Mouse (Mus musculus) left cerebral cortex, adult 2 months (tissue): Measurements from ENCODE around the gene Raf1. TPM values are rescaled to one million over a fixed set of nuclear protein-coding genes. Genes with fewer than 3 reads are reported as not detected.
A peak's percentile ranks its signal among the peaks of the same experiment; 100 is the strongest.

Source experiments
- DNase-seq, 2 experiments: peaks; one replicate each; pipeline ENCODE4 v3.0.0; 2021 to 2022; ENCODE audit warnings: low spot score in 2 of 2, mixed read lengths in 1 of 2; ENCODE audit errors: extremely low spot score in 1 of 2
- H3K27ac ChIP-seq: fragments of 200-600 bp; 2 replicates; pipeline ENCODE4 v1.8.1; 2022
- H3K4me3 ChIP-seq: fragments of 200-600 bp; 2 replicates; pipeline ENCODE4 v1.8.1; 2022
- CTCF ChIP-seq: fragments of 200-600 bp; IDR thresholded peaks from 2 replicates; pipeline ENCODE4 v1.8.1; 2022; ENCODE audit warnings: antibody characterized with exemption, mild to moderate bottlenecking, moderate library complexity
- intact Hi-C: fragments of 180-260 bp; cut with DNase I; formaldehyde crosslinking; loops from one replicate; pipeline ENCODE4 v1.15.1; 2025
- total RNA-seq, 2 experiments: library from RNA; stranded (reverse); gene quantifications; 2 replicates each; pipeline ENCODE4 v1.2.3; 2021

The Raf1 gene
- total RNA-seq, 2 experiments from 2014 or later, result 85.4 to 89.8 TPM

- peak; percentile 57 to 67 for DNase-seq
- TF ChIP-seq CTCF, result no peak
- H3K27ac ChIP-seq, result peak overlapping the region; percentile 99
- intact Hi-C loops, result loop anchor here (1.0 to 5.0 kb wide), 2 partner anchors 74 to 127 kb away; partner anchors contain the start of gene Mkrn2
- peak overlapping the region; percentile 93 for H3K4me3 ChIP-seq
Measured at GRCm38 (mm10) chr6:115675508-115676336, 713 bp downstream of the Raf1 start.

GRCm38 (mm10) chr6:115675166-115675507 is 1.3 kb downstream of the Raf1 start:
- DNase-seq, result no peak
- Histone ChIP-seq H3K4me3 (peak overlapping the region; percentile 93), H3K27ac (peak overlapping the region; percentile 99)
- intact Hi-C loops, result loop anchor here (5.0 kb wide), 1 partner anchor 127 kb away; no protein-coding TSS in a partner anchor
- no peak for TF ChIP-seq CTCF

GRCm38 (mm10) chr6:115674316-115674715 is 2.1 kb downstream of the Raf1 start:
- TF ChIP-seq CTCF, result no peak
- H3K4me3 ChIP-seq, result peak overlapping the region; percentile 93
- intact Hi-C loops, result no loop called here
- no peak for DNase-seq
- H3K27ac ChIP-seq, result no peak overlapping the region

- Histone ChIP-seq H3K4me3 (no peak overlapping the region), H3K27ac (no peak overlapping the region)
- TF ChIP-seq CTCF, result no peak
- no peak for DNase-seq
- intact Hi-C loops, result loop anchor here (2.0 kb wide), 1 partner anchor 60 kb away; no protein-coding TSS in a partner anchor
Measured at GRCm38 (mm10) chr6:115672700-115673099, 3.7 kb downstream of the Raf1 start.

- no peak overlapping the region for H3K27ac ChIP-seq
- no peak for DNase-seq
- no peak for TF ChIP-seq CTCF
- intact Hi-C loops, result no loop called here
- no peak overlapping the region for H3K4me3 ChIP-seq
Measured at GRCm38 (mm10) chr6:115666641-115667040, 9.8 kb downstream of the Raf1 start.

GRCm38 (mm10) chr6:115664268-115664667 is 12.2 kb downstream of the Raf1 start:
- no peak for DNase-seq
- intact Hi-C loops, result no loop called here
- TF ChIP-seq CTCF, result no peak

GRCm38 (mm10) chr6:115658802-115659201 is 17.6 kb downstream of the Raf1 start:
- intact Hi-C loops, result no loop called here
- no peak overlapping the region for H3K4me3 ChIP-seq
- TF ChIP-seq CTCF, result no peak
- DNase-seq, result no peak
- no peak overlapping the region for H3K27ac ChIP-seq

More at GRCm38 (mm10) chr6:115664268-115664667, 12.2 kb downstream of the Raf1 start:
- H3K27ac ChIP-seq, result no peak overlapping the region
- no peak overlapping the region for H3K4me3 ChIP-seq

- DNase-seq, result no peak
- no peak for TF ChIP-seq CTCF
- no peak overlapping the region for H3K4me3 ChIP-seq
- intact Hi-C loops, result no loop called here
- no peak overlapping the region for H3K27ac ChIP-seq
Measured at GRCm38 (mm10) chr6:115653939-115654338, 22.5 kb downstream of the Raf1 start.

- H3K27ac ChIP-seq, result no peak overlapping the region
- no peak overlapping the region for H3K4me3 ChIP-seq
- no peak for DNase-seq
- intact Hi-C loops, result no loop called here
- TF ChIP-seq CTCF, result no peak
Measured at GRCm38 (mm10) chr6:115651719-115652118, 24.7 kb downstream of the Raf1 start.

- H3K4me3 ChIP-seq, result no peak overlapping the region
- intact Hi-C loops, result no loop called here
Measured at GRCm38 (mm10) chr6:115650476-115651427, 25.7 kb downstream of the Raf1 start.

GRCm38 (mm10) chr6:115649792-115650365 is 26.6 kb downstream of the Raf1 start:
- TF ChIP-seq CTCF, result no peak
- Histone ChIP-seq H3K27ac (no peak overlapping the region), H3K4me3 (no peak overlapping the region)
- no peak for DNase-seq
- intact Hi-C loops, result no loop called here

More at GRCm38 (mm10) chr6:115650476-115651427, 25.7 kb downstream of the Raf1 start:
- no peak for TF ChIP-seq CTCF
- no peak for DNase-seq
- H3K27ac ChIP-seq, result no peak overlapping the region
